Mouse (Mus musculus) hindbrain, embryonic 12.5 days (tissue): ENCODE results near the gene Lsm10. TPM values are rescaled to one million over a fixed set of nuclear protein-coding genes. Genes with fewer than 3 reads are reported as not detected.

Experiments used
- ATAC-seq: fragments of 200-750 bp; cut with Nextera tagmentation; 2 replicates; pipeline ENCODE4 v1.8.0; 2017; ENCODE audit warnings: moderate TSS enrichment; ENCODE audit not compliant: low FRiP score
- H3K27ac ChIP-seq: fragments of 300-500 bp; sonication (generic); 2 replicates; pipeline ENCODE4 v1.5.1; 2016; ENCODE audit warnings: mild to moderate bottlenecking
- H3K27me3 ChIP-seq: fragments of 300-500 bp; sonication (generic); 2 replicates; pipeline ENCODE4 v1.6.1; 2016; ENCODE audit warnings: mild to moderate bottlenecking
- H3K36me3 ChIP-seq: fragments of 300-500 bp; sonication (generic); 2 replicates; pipeline ENCODE4 v1.6.1; 2016; ENCODE audit warnings: mild to moderate bottlenecking
- H3K4me1 ChIP-seq: fragments of 300-500 bp; sonication (generic); 2 replicates; pipeline ENCODE4 v1.6.1; 2016
- H3K4me2 ChIP-seq: fragments of 300-500 bp; sonication (generic); replicated peaks from 2 replicates; pipeline ENCODE4 v1.6.1; 2016; ENCODE audit warnings: mild to moderate bottlenecking
- H3K4me3 ChIP-seq: fragments of 300-500 bp; sonication (generic); 2 replicates; pipeline ENCODE4 v1.5.1; 2016; ENCODE audit warnings: mild to moderate bottlenecking
- H3K9ac ChIP-seq: fragments of 300-500 bp; sonication (generic); 2 replicates; pipeline ENCODE4 v1.6.1; 2016; ENCODE audit warnings: mild to moderate bottlenecking, moderate library complexity
- H3K9me3 ChIP-seq: fragments of 300-500 bp; sonication (generic); replicated peaks from 2 replicates; pipeline ENCODE4 v1.6.1; 2016; ENCODE audit warnings: mild to moderate bottlenecking
- WGBS: fragments of 180-500 bp; shearing (Covaris S2); methylation state at CpG from one replicate; pipeline ENCODE4 v1.1.7; 2016; 5-methylcytosine and 5-hydroxymethylcytosine counted together
- polyA plus RNA-seq: library from polyadenylated mRNA; unstranded; fragments of >200 nt; fragmentation: Nextera tagmentation; extraction: Ambion mirVana; gene quantifications from 2 replicates; pipeline ENCODE4 v1.2.1, GENCODE M21; 2016

Gene Lsm10
- polyA plus RNA-seq, 1 experiment from 2014 or later: 39.6 TPM

GRCm38 (mm10) chr4:126113943-126114342 is 17.5 kb downstream of the Lsm10 start:
- Histone ChIP-seq H3K4me1 (peaks cover 42% of the 10 kb centered on the region), H3K9me3 (no peaks in the 10 kb centered on the region), H3K4me2 (no peak overlapping the region), H3K9ac (no peak overlapping the region), H3K4me3 (no peak overlapping the region), H3K27me3 (no peaks in the 10 kb centered on the region), H3K36me3 (0 out of 2 replicates have a peak, but pooled peaks cover 9% of the 10 kb centered on the region), H3K27ac (no peak overlapping the region)
- ATAC-seq: no peak
- 18% methylated on average over 6 of the region's 6 CpGs for WGBS

- ATAC-seq: no peak
- WGBS: 82% methylated on average over 9 of the region's 9 CpGs
- Histone ChIP-seq H3K4me3 (no peak overlapping the region), H3K27me3 (no peaks in the 10 kb centered on the region), H3K4me1 (peaks cover 31% of the 10 kb centered on the region), H3K36me3 (0 out of 2 replicates have a peak, but pooled peaks cover 12% of the 10 kb centered on the region), H3K9me3 (no peaks in the 10 kb centered on the region), H3K4me2 (no peak overlapping the region), H3K27ac (no peak overlapping the region), H3K9ac (no peak overlapping the region)
Measured at GRCm38 (mm10) chr4:126115411-126115810, 19.0 kb downstream of the Lsm10 start.

- Histone ChIP-seq H3K9ac (no peak overlapping the region), H3K36me3 (peaks cover 15% of the 10 kb centered on the region; the same call in 1 of the 2 replicates), H3K27me3 (no peaks in the 10 kb centered on the region), H3K4me3 (no peak overlapping the region), H3K27ac (no peak overlapping the region), H3K4me1 (peaks cover 25% of the 10 kb centered on the region), H3K9me3 (0 out of 2 replicates have a peak, but pooled peaks cover 2% of the 10 kb centered on the region), H3K4me2 (no peak overlapping the region)
- 69% methylated on average over 6 of the region's 6 CpGs for WGBS
- no peak for ATAC-seq
Measured at GRCm38 (mm10) chr4:126115871-126116521, 19.6 kb downstream of the Lsm10 start.

GRCm38 (mm10) chr4:126117116-126117515 is 20.7 kb downstream of the Lsm10 start:
- H3K36me3 ChIP-seq: peaks cover 23% of the 10 kb centered on the region; the same call in 1 of the 2 replicates
- H3K27me3 ChIP-seq: no peaks in the 10 kb centered on the region
- 86% methylated on average over 8 of the region's 8 CpGs for WGBS
- H3K4me2 ChIP-seq: no peak overlapping the region
- no peak overlapping the region for H3K27ac ChIP-seq
- peaks cover 11% of the 10 kb centered on the region; the same call in 1 of the 2 replicates for H3K9me3 ChIP-seq
- H3K4me1 ChIP-seq: peaks cover 18% of the 10 kb centered on the region
- no peak overlapping the region for H3K4me3 ChIP-seq
- no peak overlapping the region for H3K9ac ChIP-seq
- ATAC-seq: no peak

GRCm38 (mm10) chr4:126118651-126119050 is 22.2 kb downstream of the Lsm10 start:
- H3K36me3 ChIP-seq: peaks cover 24% of the 10 kb centered on the region
- H3K4me2 ChIP-seq: no peak overlapping the region
- H3K9ac ChIP-seq: no peak overlapping the region
- H3K4me1 ChIP-seq: peaks cover 15% of the 10 kb centered on the region
- H3K9me3 ChIP-seq: peaks cover 11% of the 10 kb centered on the region; the same call in 1 of the 2 replicates
- H3K4me3 ChIP-seq: no peak overlapping the region
- H3K27me3 ChIP-seq: no peaks in the 10 kb centered on the region
- H3K27ac ChIP-seq: no peak overlapping the region
- ATAC-seq: no peak
- 72% methylated on average over 4 of the region's 4 CpGs for WGBS

GRCm38 (mm10) chr4:126119051-126119450 is 22.6 kb downstream of the Lsm10 start:
- Histone ChIP-seq H3K36me3 (peaks cover 26% of the 10 kb centered on the region), H3K27me3 (no peaks in the 10 kb centered on the region), H3K4me3 (no peak overlapping the region), H3K4me2 (no peak overlapping the region), H3K9me3 (peaks cover 11% of the 10 kb centered on the region; the same call in 1 of the 2 replicates), H3K9ac (no peak overlapping the region), H3K4me1 (peaks cover 12% of the 10 kb centered on the region), H3K27ac (no peak overlapping the region)
- WGBS: 89% methylated on average over 1 of the region's 1 CpGs
- ATAC-seq: no peak

GRCm38 (mm10) chr4:126120052-126120451 is 23.6 kb downstream of the Lsm10 start:
- WGBS: 90% methylated on average over 5 of the region's 5 CpGs
- no peak overlapping the region for H3K4me2 ChIP-seq
- peaks cover 11% of the 10 kb centered on the region; the same call in 1 of the 2 replicates for H3K9me3 ChIP-seq
- H3K4me3 ChIP-seq: no peak overlapping the region
- H3K4me1 ChIP-seq: peaks cover 12% of the 10 kb centered on the region
- no peak for ATAC-seq
- H3K27me3 ChIP-seq: no peaks in the 10 kb centered on the region
- H3K9ac ChIP-seq: no peak overlapping the region
- no peak overlapping the region for H3K27ac ChIP-seq
- H3K36me3 ChIP-seq: peaks cover 35% of the 10 kb centered on the region

GRCm38 (mm10) chr4:126120506-126120905 is 24.1 kb downstream of the Lsm10 start:
- no peak overlapping the region for H3K4me2 ChIP-seq
- H3K9me3 ChIP-seq: peaks cover 11% of the 10 kb centered on the region; the same call in 1 of the 2 replicates
- no peak overlapping the region for H3K4me3 ChIP-seq
- 90% methylated on average over 2 of the region's 2 CpGs for WGBS
- H3K36me3 ChIP-seq: peaks cover 39% of the 10 kb centered on the region
- ATAC-seq: no peak
- H3K9ac ChIP-seq: no peak overlapping the region
- H3K27ac ChIP-seq: no peak overlapping the region
- H3K27me3 ChIP-seq: no peaks in the 10 kb centered on the region
- H3K4me1 ChIP-seq: peaks cover 8% of the 10 kb centered on the region

- Histone ChIP-seq H3K4me3 (no peak overlapping the region), H3K4me2 (no peak overlapping the region), H3K27me3 (no peaks in the 10 kb centered on the region), H3K9me3 (peaks cover 11% of the 10 kb centered on the region; the same call in 1 of the 2 replicates), H3K9ac (no peak overlapping the region), H3K27ac (no peak overlapping the region), H3K4me1 (peaks cover 3% of the 10 kb centered on the region), H3K36me3 (peaks cover 58% of the 10 kb centered on the region)
- 88% methylated on average over 10 of the region's 10 CpGs for WGBS
- no peak for ATAC-seq
Measured at GRCm38 (mm10) chr4:126123309-126124040, 27.1 kb downstream of the Lsm10 start.

- no peak for ATAC-seq
- whole genome bisulfite sequencing: 77% methylated on average over 11 of the region's 11 CpGs
- peak overlapping the region; percentile 49 for H3K27ac ChIP-seq
Measured at GRCm38 (mm10) chr4:126130502-126130901, 34.1 kb downstream of the Lsm10 start.

GRCm38 (mm10) chr4:126131290-126132121 is 35.1 kb downstream of the Lsm10 start:
- 52% methylated on average over 10 of the region's 10 CpGs for WGBS
- Histone ChIP-seq H3K27me3 (no peaks in the 10 kb centered on the region), H3K4me2 (no peak overlapping the region), H3K4me1 (peaks cover 27% of the 10 kb centered on the region), H3K9me3 (no peaks in the 10 kb centered on the region), H3K9ac (no peak overlapping the region), H3K36me3 (peaks cover 71% of the 10 kb centered on the region), H3K27ac (peak overlapping the region; percentile 60; the same call in 1 of the 2 replicates), H3K4me3 (no peak overlapping the region)
- ATAC-seq: no peak; the same call in 1 of the 2 replicates

More at GRCm38 (mm10) chr4:126130502-126130901, 34.1 kb downstream of the Lsm10 start:
- Histone ChIP-seq H3K9ac (no peak overlapping the region), H3K36me3 (peaks cover 71% of the 10 kb centered on the region), H3K9me3 (no peaks in the 10 kb centered on the region), H3K4me2 (no peak overlapping the region), H3K4me1 (peaks cover 27% of the 10 kb centered on the region), H3K27me3 (no peaks in the 10 kb centered on the region), H3K4me3 (no peak overlapping the region)
